Mouse (Mus musculus) gastrocnemius, adult 2 months (tissue): ENCODE measurements around the gene Snx8. TPM values are rescaled to one million over a fixed set of nuclear protein-coding genes. Genes with fewer than 3 reads are reported as not detected.

ENCODE experiments used
- DNase-seq: peaks from one replicate; pipeline ENCODE4 v3.0.0; 2022
- H3K27ac ChIP-seq: fragments of 200-600 bp; 2 replicates; pipeline ENCODE4 v1.8.1; 2022; ENCODE audit warnings: mild to moderate bottlenecking
- H3K4me3 ChIP-seq: fragments of 200-600 bp; 2 replicates; pipeline ENCODE4 v1.8.1; 2022; ENCODE audit warnings: mild to moderate bottlenecking, moderate library complexity
- CTCF ChIP-seq: fragments of 200-600 bp; IDR thresholded peaks from 2 replicates; pipeline ENCODE4 v1.8.1; 2022; ENCODE audit warnings: antibody characterized with exemption, mild to moderate bottlenecking, moderate library complexity
- intact Hi-C: fragments of 180-260 bp; cut with DNase I; formaldehyde crosslinking; loops from one replicate; pipeline ENCODE4 v1.15.1; 2025
- total RNA-seq, 2 experiments: library from RNA; stranded (reverse); gene quantifications; 2 replicates each; pipeline ENCODE4 v1.2.3; 2021

Gene Snx8
- total RNA-seq, 2 experiments from 2014 or later: 8.0 to 9.5 TPM

DNA sequence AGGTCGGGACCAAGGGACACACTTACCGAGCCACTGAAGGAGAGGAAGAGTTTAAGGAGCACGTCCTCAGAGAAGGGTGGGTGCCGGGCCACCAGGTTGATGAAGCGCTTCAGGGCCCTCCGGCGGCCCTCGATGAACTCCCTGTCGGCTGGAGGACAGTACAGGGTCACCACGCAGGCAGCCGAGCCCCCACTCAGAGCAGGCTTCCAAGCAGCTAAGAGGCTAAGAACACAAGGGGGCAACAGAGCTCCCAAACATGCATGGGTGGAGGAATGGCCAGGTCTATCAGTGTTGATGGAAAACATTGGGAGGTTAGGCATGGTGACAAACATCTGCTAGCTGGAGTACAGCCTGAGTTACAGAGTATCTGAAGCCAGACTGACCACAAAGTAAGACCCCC lies 33.1 kb downstream of the Snx8 start:
- no peak for TF ChIP-seq CTCF

DNA sequence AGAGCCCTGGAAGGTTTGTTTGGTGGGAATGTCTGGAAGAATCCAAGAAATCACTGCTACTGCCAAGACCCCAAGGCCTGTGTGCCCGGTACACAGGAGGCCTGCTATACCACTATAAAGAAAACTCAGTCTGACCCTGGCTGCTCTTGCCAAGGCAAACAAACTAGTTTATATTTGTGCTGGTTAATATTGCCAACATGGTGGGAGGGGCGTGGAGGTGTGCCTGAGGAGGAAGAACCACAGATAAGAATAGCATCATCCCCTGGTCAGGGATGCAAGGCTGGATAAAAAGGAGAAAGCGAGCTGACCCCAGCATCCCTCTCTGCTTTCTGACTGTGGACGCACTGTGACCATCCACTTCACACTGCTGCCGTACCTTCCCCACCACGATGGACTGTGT lies 36.7 kb downstream of the Snx8 start:
- Histone ChIP-seq H3K4me3 (no peak overlapping the region), H3K27ac (no peak overlapping the region)
- no peak for TF ChIP-seq CTCF
- intact Hi-C loops: no loop called here
- no peak for DNase-seq

More for the DNA sequence above, 33.1 kb downstream of the Snx8 start:
- no peak overlapping the region for H3K4me3 ChIP-seq
- DNase-seq: no peak
- intact Hi-C loops: no loop called here
- no peak overlapping the region for H3K27ac ChIP-seq

DNA sequence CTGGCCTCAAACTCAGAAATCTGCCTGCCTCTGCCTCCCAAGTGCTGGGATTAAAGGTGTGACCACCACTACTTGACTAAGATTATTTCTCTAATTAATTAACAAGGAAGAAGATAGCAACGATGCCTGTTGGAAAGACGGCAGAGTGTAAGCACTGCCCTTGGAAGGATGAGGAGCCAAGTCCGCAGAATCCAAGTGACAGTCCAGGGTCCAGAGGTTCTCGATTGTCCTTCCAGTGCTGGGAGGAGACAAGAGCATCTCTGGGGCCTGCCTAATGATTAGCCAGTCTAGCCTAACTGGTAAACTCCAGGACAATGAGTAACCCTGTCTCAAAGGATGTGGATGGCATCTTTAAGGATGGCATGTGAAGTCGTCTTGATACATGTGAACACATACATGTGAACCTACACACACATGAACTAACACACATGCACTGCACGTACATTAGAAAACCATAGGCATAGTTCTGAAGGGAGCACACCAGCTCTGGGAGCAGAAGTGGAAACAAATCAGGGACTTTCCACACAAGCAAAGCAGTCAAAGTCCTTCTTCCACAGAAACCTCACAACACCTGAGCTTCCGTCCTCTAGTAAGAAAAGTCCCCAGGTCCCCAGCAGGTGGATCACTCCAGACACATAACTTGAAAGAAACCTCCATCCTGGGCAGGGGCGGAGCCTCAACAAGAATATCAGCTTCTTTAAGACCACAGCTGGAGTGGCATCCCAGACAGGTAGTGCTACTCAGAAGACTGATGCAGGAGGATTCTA lies 38.1 kb downstream of the Snx8 start:
- DNase-seq: no peak
- H3K4me3 ChIP-seq: no peak overlapping the region
- H3K27ac ChIP-seq: no peak overlapping the region
- intact Hi-C loops: no loop called here
- no peak for TF ChIP-seq CTCF

DNA sequence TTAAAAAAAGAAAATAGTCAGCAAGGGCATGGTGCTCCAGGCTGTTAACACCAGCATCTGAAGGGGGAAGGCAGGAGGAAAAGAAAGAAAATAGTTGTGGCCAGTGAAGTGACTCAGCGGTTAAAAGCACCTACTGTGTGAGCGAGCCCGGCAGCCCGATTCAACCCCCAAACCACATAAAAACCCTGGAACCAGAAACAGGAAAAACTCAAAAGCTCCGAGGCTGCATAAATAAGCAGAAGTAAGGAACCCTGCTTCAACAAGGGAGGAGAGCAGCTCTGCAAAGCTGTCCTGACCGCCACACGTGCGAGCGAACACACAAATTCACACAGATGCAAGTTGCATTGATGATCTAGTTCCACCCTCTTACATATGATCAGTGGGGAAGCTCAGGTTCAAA lies 39.2 kb downstream of the Snx8 start:
- intact Hi-C loops: no loop called here
- no peak for DNase-seq
- no peak overlapping the region for H3K4me3 ChIP-seq
- no peak overlapping the region for H3K27ac ChIP-seq
- no peak for TF ChIP-seq CTCF

DNA sequence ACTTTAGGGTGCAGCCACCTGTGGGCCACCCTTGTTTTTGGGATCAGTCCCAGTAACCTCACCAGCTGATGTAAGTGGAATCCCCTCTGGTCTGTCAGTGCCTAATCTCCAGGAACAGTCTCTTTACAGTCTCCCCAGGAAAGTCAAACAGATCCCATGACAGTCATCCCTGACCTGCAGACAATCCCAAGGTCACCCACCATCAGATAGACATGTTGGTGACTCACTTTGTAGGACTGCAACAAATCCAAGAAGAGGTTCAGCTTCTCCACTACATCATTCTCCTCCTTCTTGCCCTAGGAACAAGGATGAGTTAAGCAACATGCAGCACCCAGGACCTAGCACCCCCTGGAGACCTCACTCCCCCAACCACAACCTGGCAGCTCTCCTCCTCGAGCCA lies 43.0 kb downstream of the Snx8 start:
- TF ChIP-seq CTCF: no peak
- Histone ChIP-seq H3K4me3 (no peak overlapping the region), H3K27ac (no peak overlapping the region)
- intact Hi-C loops: no loop called here
- no peak for DNase-seq

DNA sequence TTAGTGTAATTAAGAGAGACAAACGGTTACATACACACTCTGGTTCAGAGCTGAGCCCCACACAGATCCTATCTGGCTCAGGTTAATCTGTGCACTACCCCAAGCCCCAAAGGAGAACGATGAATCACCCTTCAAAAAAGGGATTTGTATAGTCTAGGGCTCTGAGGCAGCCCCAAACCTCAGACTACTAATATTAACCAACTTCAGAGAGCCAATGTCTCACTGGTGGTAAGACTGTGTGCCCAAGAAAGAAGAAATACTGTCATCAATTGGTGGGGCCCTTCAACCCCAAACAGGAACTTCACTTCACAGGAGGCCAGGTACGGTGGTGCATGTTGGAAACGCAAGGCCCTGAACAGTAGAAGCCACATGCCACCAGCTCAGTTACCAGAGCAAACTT lies 43.8 kb downstream of the Snx8 start:
- no peak for DNase-seq
- TF ChIP-seq CTCF: no peak
- H3K4me3 ChIP-seq: no peak overlapping the region
- intact Hi-C loops: no loop called here
- H3K27ac ChIP-seq: no peak overlapping the region

DNA sequence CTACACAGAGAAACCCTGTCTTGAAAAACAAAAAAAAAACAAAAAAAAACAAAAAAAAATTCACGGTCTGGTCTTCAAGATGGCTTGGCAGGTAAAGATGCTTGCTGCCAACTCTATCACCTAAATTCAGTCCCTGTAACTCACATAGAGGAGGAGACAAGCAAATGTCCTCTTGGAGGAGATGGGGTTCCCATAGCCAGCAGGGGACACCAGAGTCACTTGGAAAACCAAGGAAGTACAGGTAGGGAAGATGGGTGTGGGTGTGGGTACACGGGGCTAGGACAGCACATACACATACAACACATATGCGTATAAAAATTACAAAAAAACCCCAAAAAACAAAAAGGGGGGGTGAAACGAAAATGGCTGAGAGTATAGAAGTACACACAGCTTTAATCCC lies 46.2 kb downstream of the Snx8 start:
- Histone ChIP-seq H3K4me3 (no peak overlapping the region), H3K27ac (no peak overlapping the region)
- no peak for DNase-seq
- intact Hi-C loops: no loop called here
- peak; percentile 22 for TF ChIP-seq CTCF

DNA sequence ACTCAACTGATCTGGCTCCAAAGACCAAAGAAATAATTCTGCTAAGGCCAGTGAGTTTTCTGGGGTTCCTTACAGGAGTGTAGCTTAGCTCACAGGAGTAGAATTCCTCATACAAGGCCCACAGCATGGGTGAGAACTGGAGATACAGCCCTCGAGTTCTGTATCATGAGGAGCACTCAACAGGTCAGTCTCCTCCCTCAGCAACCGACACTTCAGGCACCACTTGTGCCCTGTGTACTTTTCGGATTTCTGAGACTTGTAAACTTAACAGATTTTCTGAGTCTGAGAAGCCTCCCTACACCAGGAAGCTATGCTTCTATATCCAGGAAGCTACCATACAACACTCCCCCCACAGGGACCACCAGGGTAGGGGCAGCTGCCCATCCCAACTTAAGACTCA lies 49.2 kb downstream of the Snx8 start:
- DNase-seq: no peak
- intact Hi-C loops: loop anchor here (5.0 kb wide), 1 partner anchor 503 kb away; no protein-coding TSS in a partner anchor
- no peak overlapping the region for H3K4me3 ChIP-seq
- no peak overlapping the region for H3K27ac ChIP-seq
- no peak for TF ChIP-seq CTCF

DNA sequence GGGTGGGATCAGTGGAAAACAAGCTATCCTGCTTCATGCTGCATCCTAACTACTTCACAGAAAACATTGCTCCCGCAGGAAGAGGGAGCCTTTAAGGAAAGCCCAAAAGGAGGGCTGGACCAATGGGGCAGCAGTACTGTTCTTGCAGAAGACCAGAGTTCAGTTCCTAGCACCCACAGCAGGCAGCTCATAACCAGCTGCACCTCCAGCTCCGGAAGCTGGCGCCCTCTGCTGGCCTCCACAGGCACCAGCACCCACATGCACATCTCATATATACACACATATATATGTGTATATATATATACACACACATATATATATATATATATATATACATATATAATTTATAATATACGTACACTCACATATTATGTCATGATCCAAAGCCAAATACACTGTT lies 50.3 kb downstream of the Snx8 start:
- no peak overlapping the region for H3K4me3 ChIP-seq
- peak; percentile 22 for TF ChIP-seq CTCF
- H3K27ac ChIP-seq: no peak overlapping the region
- intact Hi-C loops: loop anchor here (5.0 kb wide), 1 partner anchor 501 kb away; no protein-coding TSS in a partner anchor
- DNase-seq: no peak

DNA sequence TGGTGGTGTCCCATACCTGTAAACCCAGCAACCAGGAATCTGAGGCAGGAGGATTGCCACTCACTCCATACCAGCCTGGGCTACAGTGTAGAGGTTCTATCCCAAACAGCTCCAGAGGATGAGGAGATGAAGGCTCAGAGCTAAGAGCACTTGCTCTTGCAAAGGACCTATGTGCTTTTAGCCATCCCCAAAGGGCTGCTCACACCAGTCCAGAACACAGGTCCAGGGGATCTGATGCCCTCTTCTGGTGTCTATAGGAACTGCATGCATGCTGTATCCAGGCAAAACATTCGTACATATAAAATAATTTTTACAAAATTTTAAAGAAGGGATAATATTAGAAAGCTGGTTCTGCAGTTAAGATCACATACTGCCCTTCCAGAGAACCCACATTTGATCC lies 52.4 kb downstream of the Snx8 start:
- peak; percentile 43 for DNase-seq

DNA sequence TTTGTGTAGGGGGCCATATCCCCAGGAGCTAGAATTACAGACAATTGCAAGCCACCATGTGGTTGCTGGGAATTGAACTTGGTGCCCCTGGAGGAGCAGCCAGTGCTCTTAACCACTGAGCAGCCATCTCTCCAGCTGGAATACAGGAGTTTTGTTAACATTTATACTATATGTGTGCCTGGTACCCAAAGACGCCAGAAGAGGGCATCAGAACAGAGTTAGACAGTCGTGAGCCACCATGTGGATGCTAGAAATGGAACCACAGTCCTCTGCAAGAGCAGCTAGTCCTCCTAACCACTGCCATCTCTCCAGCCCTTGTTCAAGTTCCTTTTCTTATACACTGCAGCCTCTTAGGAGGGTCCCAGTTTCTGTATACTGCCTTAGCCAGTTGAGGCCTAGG lies 55.4 kb downstream of the Snx8 start:
- intact Hi-C loops: loop anchor here (5.0 kb wide), 1 partner anchor 54 kb away; the partner anchor contains the start of gene Snx8
- TF ChIP-seq CTCF: peak; percentile 20; the same call in 1 of the 2 replicates
- no peak overlapping the region for H3K27ac ChIP-seq
- no peak overlapping the region for H3K4me3 ChIP-seq
- DNase-seq: no peak

More for the DNA sequence above, 52.4 kb downstream of the Snx8 start:
- peak; percentile 89 for TF ChIP-seq CTCF
- intact Hi-C loops: loop anchor here (5.0 kb wide), 1 partner anchor 499 kb away; no protein-coding TSS in a partner anchor
- H3K4me3 ChIP-seq: no peak overlapping the region
- no peak overlapping the region for H3K27ac ChIP-seq

DNA sequence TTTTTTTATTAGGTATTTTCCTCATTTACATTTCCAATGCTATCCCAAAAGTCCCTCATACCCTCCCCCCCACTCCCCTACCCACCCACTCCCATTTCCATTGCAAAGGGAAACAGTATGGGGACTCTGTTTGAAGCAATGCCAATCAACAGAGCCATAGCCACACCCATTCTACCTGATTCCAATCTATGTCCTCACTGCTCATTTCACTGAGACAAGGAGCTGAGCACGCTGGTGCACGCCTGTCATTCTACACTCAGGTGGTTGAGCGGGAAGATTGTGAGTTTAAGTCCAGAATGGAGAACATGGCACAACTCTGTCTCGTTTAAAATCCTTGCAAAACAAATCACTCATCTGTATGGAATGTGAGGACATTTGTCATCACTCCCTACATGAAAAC lies 56.5 kb downstream of the Snx8 start:
- intact Hi-C loops: loop anchor here (5.0 kb wide), 1 partner anchor 55 kb away; the partner anchor contains the start of gene Snx8
- Histone ChIP-seq H3K27ac (no peak overlapping the region), H3K4me3 (no peak overlapping the region)
- DNase-seq: no peak
- no peak for TF ChIP-seq CTCF

DNA sequence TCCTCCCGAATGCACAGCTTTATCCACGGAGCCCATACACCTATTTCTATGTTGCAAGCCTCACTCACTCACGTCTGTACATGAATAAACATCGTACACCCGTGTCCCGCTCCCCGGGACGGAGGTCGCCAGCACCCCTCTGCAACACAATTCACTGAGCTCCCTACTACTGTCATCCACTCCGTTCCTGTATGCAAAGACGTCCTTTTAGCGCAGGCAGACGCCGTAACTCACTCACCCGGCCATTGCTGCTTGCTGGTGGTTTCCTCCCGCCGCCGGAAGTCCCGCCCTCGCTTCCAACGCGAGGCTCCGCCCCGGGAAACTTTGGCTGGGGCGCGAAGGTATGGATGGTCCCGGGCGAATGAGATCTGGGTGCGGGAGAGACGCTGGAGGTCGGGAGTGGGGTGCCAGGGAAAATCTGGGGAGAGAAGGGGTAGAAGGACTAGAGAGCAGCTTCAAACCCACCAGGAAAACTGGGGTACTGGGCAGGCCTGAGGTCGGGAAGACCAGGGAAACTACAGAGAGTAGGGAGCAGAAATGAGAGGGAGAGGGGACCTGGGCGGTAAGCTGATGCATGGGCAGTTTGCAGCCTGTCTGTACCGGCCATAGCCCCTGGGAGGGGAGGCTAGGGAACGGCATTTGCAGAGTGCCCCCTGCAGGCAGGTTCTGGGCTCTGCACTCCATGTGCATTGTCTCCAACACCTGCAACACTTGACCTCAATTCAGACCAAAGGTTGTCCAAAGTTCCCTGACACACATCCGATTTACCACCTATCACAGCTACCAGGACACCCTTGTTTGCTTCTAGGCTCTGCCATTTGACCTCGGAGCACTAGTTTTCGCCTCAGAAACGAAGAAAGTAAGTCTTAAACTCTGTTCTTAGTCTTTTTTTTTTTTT lies 57.2 kb downstream of the Snx8 start, which contains the start of gene Mrm2:
TSS of gene Mrm2 (minus strand) at position 284 of the 898 bp plus-strand sequence.
- peak within 1 kb of the TSS; percentile 87 for H3K4me3 ChIP-seq
- peak; percentile 89 for DNase-seq
- peak; percentile 93 for TF ChIP-seq CTCF
- intact Hi-C loops: loop anchor here (5.0 kb wide), 1 partner anchor 55 kb away; the partner anchor contains the start of gene Snx8
- H3K27ac ChIP-seq: peak within 1 kb of the TSS; percentile 89
